Mouse (Mus musculus): ENCODE measurements around the gene Cpd.
"Not testable (repeated sequence)": the region's sequence is repeated elsewhere in the genome, so short reads cannot be mapped to it uniquely, and the experiment has no call there.

The Cpd gene

DNA sequence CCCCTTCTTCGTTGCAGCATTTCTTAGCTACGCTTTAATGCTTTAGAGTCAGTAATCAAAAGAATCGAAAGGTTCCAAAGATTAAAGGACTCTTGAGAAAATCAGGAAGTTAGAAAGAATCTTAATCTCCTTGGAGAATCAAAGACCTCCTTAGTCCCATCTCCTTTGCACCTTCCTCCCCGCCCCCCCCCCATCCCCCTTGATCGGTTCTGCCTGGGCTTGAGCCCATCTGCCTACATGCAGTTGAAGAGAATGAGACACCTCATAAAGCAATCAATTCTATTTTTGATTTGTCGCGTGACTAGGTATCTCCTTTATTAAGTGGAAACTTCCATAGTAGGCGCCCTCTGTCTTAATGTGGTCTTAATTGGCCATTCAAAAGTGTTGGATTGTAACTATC, 536 bp upstream of the Cpd start:
- DNase-seq (ENCODE audit: low spot score in 2 of 2), result no peak

GRCm38 (mm10) chr11:76846011-76846877, 574 bp downstream of the Cpd start:
- no peak for DNase-seq (ENCODE audit: low spot score in 2 of 2)

DNA sequence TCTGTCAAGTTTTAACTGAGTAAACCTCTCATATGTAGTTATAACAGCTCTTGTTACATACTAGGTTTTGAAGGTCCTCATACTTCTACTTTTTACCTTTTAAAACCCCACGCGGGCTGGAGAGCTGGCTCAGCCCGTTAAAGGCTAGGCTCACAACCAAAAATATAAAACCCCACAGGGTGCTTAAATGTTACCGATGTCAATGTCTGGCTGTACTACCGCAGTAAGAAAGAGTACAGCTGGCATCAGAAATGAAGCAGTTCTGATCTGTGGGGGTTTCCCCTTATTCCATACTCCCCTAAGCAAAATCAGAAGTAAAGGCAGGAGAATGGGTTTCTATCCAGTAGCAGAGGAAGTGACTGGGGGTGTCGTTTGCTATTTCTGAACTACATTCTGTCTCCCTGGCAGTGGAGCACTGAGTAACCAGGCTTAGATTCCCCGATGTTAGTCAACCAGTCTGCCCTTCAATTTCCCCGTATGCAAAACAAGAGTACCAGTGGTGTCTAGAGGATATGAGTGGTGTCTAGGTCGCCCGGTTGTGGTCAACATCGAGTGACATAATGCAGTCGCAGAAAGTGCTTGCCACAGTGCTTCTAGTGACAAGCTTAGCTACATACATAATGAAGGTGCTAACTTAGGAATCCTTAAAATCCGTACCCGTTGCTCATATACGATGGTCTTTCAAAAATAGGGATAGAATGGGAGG, 1.4 kb downstream of the Cpd start:
- DNase-seq (ENCODE audit: low spot score in 2 of 2), result peak in 1 of 2 experiments; percentile 43

DNA sequence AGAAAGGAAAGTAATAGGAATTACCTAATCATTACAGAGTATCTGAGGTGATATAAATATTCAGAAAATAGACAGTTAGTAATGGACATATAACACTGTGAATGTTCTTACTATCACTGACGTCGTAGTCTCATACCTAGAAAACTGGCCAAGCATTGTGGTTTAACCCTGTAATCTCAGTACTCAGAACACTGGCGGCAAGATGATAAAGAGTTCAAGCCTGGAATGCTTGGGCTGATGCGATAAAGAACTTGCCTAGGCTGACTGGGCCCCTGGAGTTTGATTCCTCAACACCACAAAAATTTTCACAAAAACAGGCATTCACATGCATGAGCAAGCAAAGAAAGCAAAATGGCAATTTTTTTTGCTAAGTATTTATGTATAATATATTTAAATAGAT, 8.2 kb downstream of the Cpd start:
- DNase-seq (ENCODE audit: low spot score in 2 of 2), result no peak

DNA sequence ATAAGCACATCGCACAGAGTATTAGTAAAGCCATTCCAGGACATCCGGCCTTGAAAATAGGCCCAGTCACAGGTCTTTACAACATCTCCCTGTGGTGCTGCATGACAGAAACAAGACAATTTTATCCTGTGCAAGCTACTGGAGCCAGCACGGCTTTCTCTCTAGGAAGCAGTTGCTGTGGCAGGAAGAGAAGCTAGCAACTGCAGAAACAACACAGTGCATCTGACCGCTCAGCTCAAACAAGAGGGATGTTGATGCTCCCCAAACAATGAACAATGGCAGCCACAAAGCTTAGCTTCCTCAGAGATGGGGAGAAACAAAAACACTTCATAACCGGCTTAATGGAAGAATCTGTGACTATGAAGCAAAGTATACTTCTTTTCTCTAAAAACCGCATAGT, 10.5 kb downstream of the Cpd start:
- DNase-seq (ENCODE audit: low spot score in 2 of 2), result no peak

GRCm38 (mm10) chr11:76835868-76836267, 10.9 kb downstream of the Cpd start:
- DNase-seq (ENCODE audit: low spot score in 2 of 2), result no peak

DNA sequence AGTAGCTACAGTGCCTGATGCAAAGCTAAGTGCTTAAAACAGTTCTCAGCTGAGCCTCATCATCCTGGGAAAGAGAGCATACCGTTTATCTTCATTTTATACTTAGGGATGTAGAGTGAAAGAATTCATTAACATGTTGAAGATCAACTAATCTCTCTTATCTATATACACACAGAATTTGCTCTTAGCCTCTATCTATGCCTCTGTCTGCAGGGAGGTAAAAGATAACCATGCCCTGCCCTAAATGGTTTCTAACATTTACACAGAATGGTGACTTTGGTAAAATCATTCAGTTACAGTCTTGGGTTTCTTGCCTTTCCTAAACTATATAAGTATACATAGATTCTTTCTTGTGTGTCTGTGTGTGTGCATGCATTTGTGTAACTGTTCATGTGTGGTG, 12.2 kb downstream of the Cpd start:
- no peak for DNase-seq (ENCODE audit: low spot score in 2 of 2)

- DNase-seq (ENCODE audit: low spot score in 2 of 2), result no peak
These were observed 21.9 kb downstream of the Cpd start for GRCm38 (mm10) chr11:76824885-76825265.

DNA sequence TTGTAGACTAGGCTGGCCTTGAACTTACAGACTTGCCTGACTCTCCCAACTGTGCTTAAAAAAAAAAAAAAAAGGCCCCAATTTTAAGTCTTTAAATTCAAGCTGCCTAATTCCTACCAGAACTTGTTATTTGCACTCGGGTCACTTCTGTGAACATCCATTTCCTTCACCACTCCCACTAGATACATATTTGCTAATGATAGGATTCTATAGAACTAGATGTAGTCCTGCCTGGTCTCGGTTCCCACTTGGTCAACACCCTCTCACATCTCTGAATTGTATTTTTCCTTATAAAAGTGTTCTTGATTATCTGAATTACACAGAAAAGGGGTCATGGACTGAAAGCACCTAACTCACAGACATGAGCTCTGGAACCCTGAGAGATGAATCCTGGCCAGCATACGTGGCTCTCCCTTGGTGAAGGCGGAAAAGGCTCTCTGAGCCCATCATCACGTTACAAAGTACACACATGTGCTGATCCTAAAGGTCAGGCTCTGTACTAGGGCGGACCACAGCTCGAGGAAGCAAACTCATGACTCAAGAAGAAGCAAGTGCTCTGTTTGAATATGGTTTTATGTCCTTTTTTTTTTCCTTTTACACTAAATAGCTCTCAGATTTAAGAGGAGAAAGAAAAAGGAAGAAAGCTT, 22.5 kb downstream of the Cpd start:
- no peak for DNase-seq (ENCODE audit: low spot score in 2 of 2)

- DNase-seq (ENCODE audit: low spot score in 2 of 2), result no peak
These were observed 23.2 kb downstream of the Cpd start for GRCm38 (mm10) chr11:76823641-76824040.

- no peak for DNase-seq (ENCODE audit: low spot score in 2 of 2)
These were observed 25.5 kb downstream of the Cpd start for GRCm38 (mm10) chr11:76821353-76821752.

- no peak for DNase-seq (ENCODE audit: low spot score in 2 of 2)
These were observed 29.2 kb downstream of the Cpd start for GRCm38 (mm10) chr11:76817664-76818063.

DNA sequence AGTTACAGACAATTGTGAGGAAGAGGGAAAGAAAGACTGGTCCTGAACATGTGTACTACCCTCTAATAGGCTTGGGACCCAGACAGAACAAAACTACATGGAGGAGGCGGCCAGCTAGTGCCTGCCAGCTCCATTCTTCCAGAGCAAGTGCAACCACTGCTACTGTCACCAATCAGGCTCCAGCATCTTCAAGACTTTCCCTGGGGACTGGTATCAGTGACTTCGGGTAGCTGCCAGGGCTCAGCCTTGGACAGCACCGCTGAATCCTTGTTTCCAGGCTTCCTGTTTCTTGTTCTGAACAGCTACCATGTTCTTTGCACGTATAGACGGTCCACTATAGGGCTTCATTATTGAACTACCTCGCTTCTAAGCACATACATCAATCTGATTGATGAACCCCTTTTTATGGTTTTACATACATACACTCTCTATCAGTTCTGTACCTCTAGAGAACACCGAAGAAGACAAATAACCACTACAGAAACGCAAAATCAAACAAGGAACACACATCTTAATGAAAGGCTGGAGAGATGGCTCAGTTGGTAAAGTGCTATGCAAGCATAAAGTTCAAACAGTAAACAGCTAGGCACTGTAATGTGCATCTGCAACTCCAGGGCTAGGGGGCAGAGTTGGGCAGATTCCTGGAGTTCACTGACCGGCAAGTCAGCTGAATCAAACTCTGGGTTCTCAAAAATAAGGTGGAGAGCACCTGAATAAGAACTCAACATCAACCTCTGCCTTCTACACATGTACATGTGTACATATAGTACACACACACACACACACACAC, 35.9 kb downstream of the Cpd start:
- DNase-seq (ENCODE audit: low spot score in 2 of 2), result no peak

GRCm38 (mm10) chr11:76809450-76809849, 37.4 kb downstream of the Cpd start:
- DNase-seq (ENCODE audit: low spot score in 2 of 2), result peak in 1 of 2 experiments; percentile 28

- DNase-seq (ENCODE audit: low spot score in 2 of 2), result no peak
These were observed 38.3 kb downstream of the Cpd start for GRCm38 (mm10) chr11:76808550-76808949.

GRCm38 (mm10) chr11:76807007-76807679, 39.7 kb downstream of the Cpd start:
- DNase-seq (ENCODE audit: low spot score in 2 of 2), result no peak

- DNase-seq (ENCODE audit: low spot score in 2 of 2), result no peak
These were observed 40.8 kb downstream of the Cpd start for GRCm38 (mm10) chr11:76806026-76806425.

DNA sequence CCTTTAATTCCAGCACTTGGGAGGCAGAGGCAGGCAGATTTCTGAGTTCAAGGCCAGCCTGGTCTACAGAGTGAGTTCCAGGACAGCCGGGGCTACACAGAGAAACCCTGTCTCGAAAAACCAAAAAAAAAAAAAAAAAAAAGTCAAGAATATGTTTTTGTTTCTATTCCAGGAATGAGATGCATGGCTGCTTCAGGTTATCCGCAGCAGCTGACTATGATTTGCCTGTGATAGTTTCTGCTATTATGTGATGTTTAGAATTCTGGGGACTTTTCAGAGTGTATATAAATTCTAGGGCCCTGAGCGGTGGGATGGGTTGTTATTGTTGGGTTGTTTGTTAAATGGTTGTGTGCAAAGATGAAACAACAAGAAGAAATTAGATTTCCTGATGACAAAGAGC, 41.7 kb downstream of the Cpd start:
- not testable (repeated sequence) for DNase-seq (ENCODE audit: low spot score in 2 of 2)

- no peak for DNase-seq (ENCODE audit: low spot score in 2 of 2)
These were observed 43.6 kb downstream of the Cpd start for GRCm38 (mm10) chr11:76803266-76803665.

- DNase-seq (ENCODE audit: low spot score in 2 of 2), result no peak
These were observed 49.6 kb downstream of the Cpd start for GRCm38 (mm10) chr11:76797236-76797635.

DNA sequence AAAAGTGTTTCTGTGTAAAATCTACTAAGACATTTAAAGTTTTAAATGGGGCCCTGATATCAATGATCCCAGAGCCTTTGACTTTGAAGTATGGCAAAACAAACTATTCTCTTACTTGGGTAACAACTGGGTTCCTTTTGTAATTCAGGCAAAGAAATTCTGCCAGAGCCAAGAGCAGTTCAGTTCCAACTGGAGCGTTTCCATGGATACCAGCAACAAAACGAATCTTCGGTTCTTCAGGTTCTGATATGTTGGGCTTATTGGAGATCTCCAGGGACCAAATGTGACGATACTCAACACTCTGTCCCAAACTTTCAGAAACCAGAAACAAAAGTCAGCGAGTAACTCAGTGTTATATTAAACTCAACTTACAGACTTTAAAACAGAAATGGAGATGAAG, 51.5 kb downstream of the Cpd start:
- DNase-seq (ENCODE audit: low spot score in 2 of 2), result no peak
